Mouse (Mus musculus) small intestine, adult 2 months (tissue): ENCODE measurements around the gene Mfng.

ENCODE experiments used
- CTCF ChIP-seq: fragments of 200-500 bp; IDR thresholded peaks from 2 replicates; pipeline ENCODE4 v1.5.1; 2012; ENCODE audit warnings: low read depth, mild to moderate bottlenecking, control low read depth, inconsistent platforms, low read length, moderate library complexity, mixed read lengths; ENCODE audit not compliant: insufficient replicate concordance, insufficient read length; ENCODE audit errors: extremely low read depth
- POLR2A ChIP-seq: fragments of 200-500 bp; IDR thresholded peaks from 2 replicates; pipeline ENCODE4 v1.6.1; 2012; ENCODE audit warnings: low read depth, mild to moderate bottlenecking, control low read depth, inconsistent platforms, low read length, moderate library complexity

GRCm38 (mm10) chr15:78807141-78807540 lies 33.9 kb upstream of the Mfng start:
- no peak for TF ChIP-seq CTCF
- TF ChIP-seq POLR2A: no peak
